Mouse (Mus musculus) neural tube, embryonic 14.5 days (tissue): ENCODE data around the gene Bach2. TPM values are rescaled to one million over a fixed set of nuclear protein-coding genes. Genes with fewer than 3 reads are reported as not detected.
A peak's percentile ranks its signal among the peaks of the same experiment; 100 is the strongest.

ENCODE experiments used
- ATAC-seq: fragments of 200-750 bp; cut with Nextera tagmentation; 2 replicates; pipeline ENCODE4 v1.8.0; 2017; ENCODE audit warnings: low read depth, mild to moderate bottlenecking, moderate TSS enrichment, moderate library complexity
- H3K27ac ChIP-seq: fragments of 300-500 bp; sonication (generic); 2 replicates; pipeline ENCODE4 v1.5.1; 2014; ENCODE audit warnings: low read depth, mild to moderate bottlenecking, control low read depth, low read length, moderate library complexity, mixed read lengths
- H3K27me3 ChIP-seq: fragments of 300-500 bp; sonication (generic); 2 replicates; pipeline ENCODE4 v1.6.1; 2014; ENCODE audit warnings: low read length; ENCODE audit not compliant: control insufficient read depth, insufficient read depth
- H3K36me3 ChIP-seq: fragments of 300-500 bp; sonication (generic); 2 replicates; pipeline ENCODE4 v1.6.1; 2014; ENCODE audit warnings: low read length, mixed read lengths; ENCODE audit not compliant: control insufficient read depth, insufficient read depth
- H3K4me1 ChIP-seq: fragments of 300-500 bp; sonication (generic); 2 replicates; pipeline ENCODE4 v1.6.1; 2014; ENCODE audit warnings: low read length; ENCODE audit not compliant: control insufficient read depth, insufficient read depth
- H3K4me2 ChIP-seq: fragments of 300-500 bp; sonication (generic); 2 replicates; pipeline ENCODE4 v1.6.1; 2014; ENCODE audit warnings: mild to moderate bottlenecking, low read depth, low read length, control low read depth
- H3K4me3 ChIP-seq: fragments of 300-500 bp; sonication (generic); 2 replicates; pipeline ENCODE4 v1.5.1; 2014; ENCODE audit warnings: low read depth, low read length, control low read depth, mixed read lengths
- H3K9ac ChIP-seq: fragments of 300-500 bp; sonication (generic); replicated peaks from 2 replicates; pipeline ENCODE4 v1.6.1; 2014; ENCODE audit warnings: low read depth, mild to moderate bottlenecking, control low read depth, low read length, mixed read lengths
- H3K9me3 ChIP-seq: fragments of 300-500 bp; sonication (generic); 2 replicates; pipeline ENCODE4 v1.6.1; 2016; ENCODE audit warnings: low read length; ENCODE audit not compliant: control insufficient read depth
- WGBS: fragments of 180-500 bp; shearing (Covaris S2); extraction: QIAGEN DNeasy Blood & Tissue Kit; methylation state at CpG from one replicate; pipeline ENCODE4 v1.1.7; 2014; 5-methylcytosine and 5-hydroxymethylcytosine counted together
- polyA plus RNA-seq: library from polyadenylated mRNA; unstranded; fragments of >200 nt; fragmentation: Nextera tagmentation; extraction: Ambion mirVana; gene quantifications from 2 replicates; pipeline ENCODE4 v1.2.1, GENCODE M21; 2014

Gene Bach2
- polyA plus RNA-seq, 1 experiment from 2014 or later: 32.4 TPM

GRCm38 (mm10) chr4:32615034-32615881 is 376.7 kb downstream of the Bach2 start, which contains the start of gene Casp8ap2:
Gene Casp8ap2, plus strand, starts transcription at chr4:32615451.
- Histone ChIP-seq H3K27ac (peak within 1 kb of the TSS; percentile 87), H3K4me1 (peaks cover 10% of the 10 kb centered on the region), H3K27me3 (no peaks in the 10 kb centered on the region), H3K4me2 (peak within 1 kb of the TSS; percentile 77), H3K4me3 (peak within 1 kb of the TSS; percentile 83), H3K36me3 (no peaks in the 10 kb centered on the region), H3K9ac (peak within 1 kb of the TSS; percentile 75), H3K9me3 (no peaks in the 10 kb centered on the region)
- peak; percentile 99 for ATAC-seq
- under 1% methylated on average over 67 of the region's 67 CpGs for WGBS

- no peaks in the 10 kb centered on the region for H3K9me3 ChIP-seq
- H3K36me3 ChIP-seq: no peaks in the 10 kb centered on the region
- no peak overlapping the region for H3K4me3 ChIP-seq
- H3K9ac ChIP-seq: no peak overlapping the region
- ATAC-seq: no peak
- no peaks in the 10 kb centered on the region for H3K27me3 ChIP-seq
- peaks cover under 1% of the 10 kb centered on the region; the same call in 1 of the 2 replicates for H3K4me1 ChIP-seq
- no peak overlapping the region for H3K4me2 ChIP-seq
- no peak overlapping the region for H3K27ac ChIP-seq
Observed at GRCm38 (mm10) chr4:32621637-32622036, 383.0 kb downstream of the Bach2 start.
